Mouse (Mus musculus) adrenal gland, adult 8-10 months (tissue): ENCODE measurements around the gene Pcsk7. TPM values are rescaled to one million over a fixed set of nuclear protein-coding genes. Genes with fewer than 3 reads are reported as not detected.

Source experiments
- DNase-seq: peaks from one replicate; pipeline ENCODE4 v3.0.0; 2022
- total RNA-seq, 4 experiments: library from RNA; stranded (reverse); gene quantifications; 2 replicates each; pipeline ENCODE4 v1.2.4; 2022

Gene Pcsk7
- total RNA-seq, 4 experiments from 2014 or later: 27.9 to 44.9 (median 36.6) TPM

DNA sequence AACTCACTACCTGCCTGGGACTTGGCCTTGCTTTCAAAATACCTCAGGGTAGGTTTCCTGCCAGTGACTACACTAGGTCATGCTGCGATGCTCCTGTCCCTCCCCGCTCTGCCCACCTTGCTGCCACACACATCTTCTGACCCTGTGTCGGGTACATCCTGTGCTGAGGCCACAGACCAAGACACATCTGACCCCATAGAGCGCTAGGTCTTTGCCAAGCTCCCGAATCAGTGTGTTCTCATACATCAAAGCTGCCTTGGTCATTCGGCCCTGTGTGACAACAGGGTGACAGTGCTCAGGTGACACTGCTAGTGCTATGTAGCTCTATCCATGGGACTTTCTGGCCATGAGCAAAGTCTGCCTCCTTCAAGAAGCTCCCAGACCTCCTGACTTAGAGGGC, 33.5 kb downstream of the Pcsk7 start:
- no peak for DNase-seq

DNA sequence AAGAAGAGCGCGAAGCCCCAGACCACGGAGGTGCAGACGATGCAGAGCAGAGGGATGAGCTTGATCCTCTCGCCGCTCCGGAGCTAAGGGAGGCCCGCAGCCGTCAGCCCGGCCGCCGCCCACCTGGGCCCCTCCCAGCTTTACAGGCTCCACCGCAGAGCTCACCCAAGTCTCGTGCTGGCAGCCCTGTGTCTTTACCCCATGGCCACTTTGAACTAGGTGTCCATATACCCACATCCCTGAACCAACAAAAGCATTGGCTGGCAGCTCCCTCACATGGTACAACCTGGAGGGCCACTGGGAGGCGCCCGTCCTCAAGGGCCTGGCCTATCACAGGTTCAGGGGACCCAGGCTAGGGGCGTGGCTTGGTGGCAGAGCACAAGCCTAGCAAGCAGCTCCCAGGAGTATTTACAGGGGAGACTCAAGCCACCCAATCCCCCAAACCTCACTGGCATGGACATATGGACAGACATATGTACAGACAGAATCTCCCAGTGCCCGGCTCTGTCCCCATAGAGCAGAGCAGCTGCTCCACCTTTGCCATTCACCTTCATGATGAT, 35.1 kb downstream of the Pcsk7 start:
- DNase-seq: no peak

DNA sequence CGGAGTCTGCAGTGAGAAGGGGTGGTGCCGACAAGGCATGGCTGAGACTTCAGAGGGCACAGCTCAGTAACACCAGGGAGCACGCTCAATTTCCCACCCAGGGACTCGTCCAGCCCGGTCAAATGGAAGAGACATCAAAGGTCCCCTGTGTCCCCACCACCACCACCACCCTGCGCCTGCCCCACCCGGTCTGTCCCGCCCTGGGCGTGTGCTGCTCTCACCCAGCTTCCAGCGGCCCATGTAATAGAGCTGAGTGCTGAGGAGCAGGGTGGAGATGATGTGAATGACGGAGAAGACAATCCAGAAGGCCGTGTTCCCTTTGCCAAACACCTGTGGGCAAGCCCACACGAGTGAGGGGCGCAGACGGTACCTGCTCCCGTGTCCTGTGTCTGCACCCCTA, 36.2 kb downstream of the Pcsk7 start:
- DNase-seq: no peak

- no peak for DNase-seq
Measured at GRCm38 (mm10) chr9:45942916-45943315, 36.6 kb downstream of the Pcsk7 start.

- DNase-seq: no peak
Measured at GRCm38 (mm10) chr9:45943628-45944505, 37.6 kb downstream of the Pcsk7 start.

- DNase-seq: no peak
Measured at GRCm38 (mm10) chr9:45944506-45945400, 38.5 kb downstream of the Pcsk7 start.

GRCm38 (mm10) chr9:45945721-45946120, 39.4 kb downstream of the Pcsk7 start:
- no peak for DNase-seq

GRCm38 (mm10) chr9:45946182-45946871, 40.0 kb downstream of the Pcsk7 start:
- DNase-seq: no peak

DNA sequence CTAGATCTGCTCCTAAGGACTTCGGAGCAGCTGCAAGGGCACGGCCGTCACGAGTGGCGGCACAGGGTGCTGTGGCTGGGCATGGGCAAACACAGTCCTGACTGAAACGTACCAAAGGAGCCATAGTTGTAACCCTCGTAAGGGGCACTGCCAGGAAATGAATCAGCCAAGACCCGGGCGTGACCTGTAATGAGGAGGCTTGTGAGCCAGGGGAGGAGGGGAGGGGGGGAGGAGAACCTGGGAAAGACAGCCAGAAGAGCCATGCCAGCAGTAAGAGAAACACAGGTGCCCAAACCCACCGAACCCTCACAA, 40.5 kb downstream of the Pcsk7 start:
- DNase-seq: no peak

DNA sequence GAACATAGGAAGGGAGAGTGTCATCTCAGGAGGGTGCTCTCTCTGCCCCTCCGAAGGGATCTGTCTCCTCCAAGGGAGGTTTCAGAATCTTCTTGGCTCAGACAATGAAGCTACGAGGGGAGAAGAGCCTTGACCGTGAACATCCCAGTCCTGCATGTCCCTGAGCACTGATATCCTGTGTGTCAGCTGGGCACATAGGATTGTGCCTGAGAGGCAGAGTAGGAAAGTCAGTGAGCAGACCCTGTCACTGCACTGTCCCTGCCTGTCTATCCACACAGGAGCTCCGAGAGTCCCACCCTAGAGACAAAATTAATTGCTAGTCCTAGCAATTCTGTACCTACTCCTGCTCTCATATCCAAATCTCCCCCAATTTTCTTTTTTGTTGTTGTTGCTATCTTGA, 45.8 kb downstream of the Pcsk7 start:
- no peak for DNase-seq

GRCm38 (mm10) chr9:45952890-45953289, 46.6 kb downstream of the Pcsk7 start:
- no peak for DNase-seq

- no peak for DNase-seq
Measured at GRCm38 (mm10) chr9:45953511-45954293, 47.4 kb downstream of the Pcsk7 start.

DNA sequence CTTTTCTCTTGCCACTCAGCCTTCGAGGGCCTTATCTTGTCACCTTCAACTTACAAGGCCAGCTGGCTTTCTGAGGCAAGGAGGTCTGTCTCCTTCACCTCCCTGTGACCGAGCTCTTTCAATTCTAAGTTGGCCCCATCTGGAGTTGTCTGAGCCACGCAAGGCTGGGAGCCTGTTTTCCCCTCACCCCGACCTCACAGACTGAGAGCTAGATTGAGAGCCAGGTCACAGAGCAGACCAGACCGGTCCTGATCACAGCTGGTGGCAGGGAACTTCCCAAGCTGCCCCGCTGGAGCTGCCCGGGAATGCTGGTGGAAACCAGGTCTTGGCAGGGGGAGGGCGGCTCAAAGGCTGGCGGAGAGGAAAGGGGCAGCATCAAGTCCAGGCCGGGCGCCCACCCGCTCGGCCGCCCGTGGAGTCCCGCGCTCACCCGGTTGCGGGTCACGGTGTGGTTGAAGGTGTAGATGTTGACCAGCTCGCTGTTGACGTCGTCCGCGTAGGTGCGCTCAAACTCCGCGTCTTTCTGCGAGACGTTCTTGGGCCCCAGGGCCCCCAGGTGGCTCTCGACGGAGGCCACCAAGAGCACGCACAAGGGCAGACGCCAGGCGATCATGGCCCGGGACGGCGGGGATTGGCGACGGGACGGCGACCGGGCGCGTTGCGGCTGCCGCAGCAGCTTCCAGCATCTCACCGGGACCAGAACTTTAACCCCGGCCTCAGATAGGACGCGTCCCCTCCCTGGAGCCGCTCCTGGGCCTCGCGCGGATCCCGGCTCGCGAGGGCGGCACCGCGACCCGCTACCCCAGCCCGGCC, 48.2 kb downstream of the Pcsk7 start:
- peak; percentile 57 for DNase-seq

- DNase-seq: peak; percentile 84
Measured at GRCm38 (mm10) chr9:45955107-45955963, 49.0 kb downstream of the Pcsk7 start, which contains the start of gene Sidt2. TSS of gene Sidt2 (minus strand) at chr9:45955258.

- DNase-seq: peak; percentile 41
Measured at GRCm38 (mm10) chr9:45958023-45958670, 51.9 kb downstream of the Pcsk7 start.

GRCm38 (mm10) chr9:45958851-45959250, 52.6 kb downstream of the Pcsk7 start:
- DNase-seq: no peak

GRCm38 (mm10) chr9:45959661-45960060, 53.4 kb downstream of the Pcsk7 start:
- no peak for DNase-seq

DNA sequence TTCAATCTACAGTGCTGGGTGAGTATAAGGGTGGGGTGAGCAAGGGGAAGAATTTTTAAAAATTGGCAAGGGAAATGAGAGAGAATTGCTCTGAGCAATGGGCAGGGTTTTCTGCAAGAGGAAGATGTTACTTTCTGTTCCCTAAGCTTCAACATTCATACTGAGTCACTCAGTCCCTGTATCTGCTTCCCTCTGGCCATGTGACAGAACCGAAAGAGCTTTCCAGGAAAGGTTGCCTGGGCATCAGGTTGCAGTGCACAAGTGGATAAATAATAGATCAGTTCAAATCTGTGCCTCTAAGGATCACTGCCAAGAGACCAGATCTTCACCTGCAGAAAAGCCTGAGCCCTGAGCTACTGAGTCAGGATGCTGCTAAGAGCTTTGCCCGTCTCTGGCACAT, 55.6 kb downstream of the Pcsk7 start:
- DNase-seq: peak; percentile 43

- no peak for DNase-seq
Measured at GRCm38 (mm10) chr9:45963577-45963976, 57.3 kb downstream of the Pcsk7 start.
